Mouse (Mus musculus): ENCODE results near the gene Gstp3.
"Not testable (repeated sequence)": the region's sequence is repeated elsewhere in the genome, so short reads cannot be mapped to it uniquely, and the experiment has no call there.

DNA sequence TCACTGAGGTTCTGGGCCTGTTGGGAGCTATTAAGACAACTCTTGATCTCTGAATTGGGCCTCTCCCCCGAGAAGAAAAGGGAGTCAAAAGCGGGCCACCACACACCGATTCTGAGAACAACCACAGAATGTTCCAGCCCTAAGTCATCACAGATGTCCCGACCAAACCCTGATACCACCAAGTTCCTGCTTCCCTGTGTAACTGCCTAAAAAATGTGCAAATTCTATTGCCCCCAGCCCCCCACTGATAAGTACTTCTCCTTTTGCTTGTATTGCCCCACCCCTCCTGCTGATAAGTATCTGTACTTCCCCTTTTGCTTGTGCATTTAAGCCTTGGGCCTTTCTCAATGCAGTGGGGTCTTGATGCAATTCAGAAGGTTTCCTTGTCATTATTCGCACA, 15.3 kb downstream of the Gstp3 start:
- not testable (repeated sequence) for TF ChIP-seq CTCF (conservative IDR thresholded peaks at IDR 0.05; ENCODE audit: low read length); NANOG (IDR thresholded peaks at IDR 0.05; ENCODE audit: borderline replicate concordance, low read length); POU5F1 (IDR thresholded peaks at IDR 0.05; ENCODE audit: borderline replicate concordance, low read length)
